Mouse (Mus musculus) kidney, embryonic 16.5 days (tissue): ENCODE data around the gene Mbtd1. TPM values are rescaled to one million over a fixed set of nuclear protein-coding genes. Genes with fewer than 3 reads are reported as not detected.

Source experiments
- ATAC-seq: fragments of 200-750 bp; cut with Nextera tagmentation; 2 replicates; pipeline ENCODE4 v1.8.0; 2017; ENCODE audit warnings: moderate TSS enrichment; ENCODE audit not compliant: low FRiP score, low TSS enrichment
- H3K27ac ChIP-seq: fragments of 300-500 bp; sonication (generic); 2 replicates; pipeline ENCODE4 v1.5.1; 2014; ENCODE audit warnings: low read length
- H3K27me3 ChIP-seq: fragments of 300-500 bp; sonication (generic); 2 replicates; pipeline ENCODE4 v1.6.1; 2014; ENCODE audit warnings: low read length, control low read depth, mixed read lengths; ENCODE audit not compliant: insufficient read depth
- H3K36me3 ChIP-seq: fragments of 300-500 bp; sonication (generic); 2 replicates; pipeline ENCODE4 v1.6.1; 2014; ENCODE audit warnings: low read length, control low read depth, mixed read lengths; ENCODE audit not compliant: insufficient read depth
- H3K4me1 ChIP-seq: fragments of 300-500 bp; sonication (generic); 2 replicates; pipeline ENCODE4 v1.6.1; 2014; ENCODE audit warnings: low read length, control low read depth, mixed read lengths; ENCODE audit not compliant: insufficient read depth
- H3K4me2 ChIP-seq: fragments of 300-500 bp; sonication (generic); replicated peaks from 2 replicates; pipeline ENCODE4 v1.6.1; 2014; ENCODE audit warnings: low read depth, low read length
- H3K4me3 ChIP-seq: fragments of 300-500 bp; sonication (generic); 2 replicates; pipeline ENCODE4 v1.5.1; 2014; ENCODE audit warnings: mild to moderate bottlenecking, low read length
- H3K9ac ChIP-seq: fragments of 300-500 bp; sonication (generic); replicated peaks from 2 replicates; pipeline ENCODE4 v1.6.1; 2014; ENCODE audit warnings: low read length
- H3K9me3 ChIP-seq: fragments of 300-500 bp; sonication (generic); 2 replicates; pipeline ENCODE4 v1.6.1; 2016; ENCODE audit warnings: low read length, control low read depth
- WGBS: fragments of 180-500 bp; shearing (Covaris S2); extraction: QIAGEN DNeasy Blood & Tissue Kit; methylation state at CpG from one replicate; pipeline ENCODE4 v1.1.7; 2014; 5-methylcytosine and 5-hydroxymethylcytosine counted together
- polyA plus RNA-seq: library from polyadenylated mRNA; unstranded; fragments of >200 nt; fragmentation: Nextera tagmentation; extraction: Ambion mirVana; gene quantifications from 2 replicates; pipeline ENCODE4 v1.2.1, GENCODE M21; 2015

Gene Mbtd1
- polyA plus RNA-seq, 1 experiment from 2014 or later = 28.0 TPM

DNA sequence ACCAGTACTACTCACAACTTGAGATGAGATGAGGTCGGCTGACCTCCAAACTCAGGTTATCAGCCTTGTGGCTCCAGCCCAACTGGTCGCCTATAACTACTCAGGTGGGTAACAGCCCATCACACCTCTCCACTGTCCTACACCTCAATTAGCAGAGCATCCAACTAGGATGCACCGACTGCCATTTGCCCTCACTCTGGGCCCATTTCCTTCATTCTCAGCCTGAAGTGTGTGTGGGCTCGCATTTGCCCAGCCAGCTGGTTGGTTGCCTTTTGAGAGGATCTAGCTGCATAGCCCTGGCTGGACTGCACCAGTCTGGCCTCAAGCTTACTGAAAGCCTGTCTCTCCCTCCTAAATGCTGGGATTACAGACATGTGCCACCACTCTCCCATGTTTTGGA, 72.1 kb downstream of the Mbtd1 start:
- no peak overlapping the region for H3K4me2 ChIP-seq
- peaks cover 56% of the 10 kb centered on the region for H3K36me3 ChIP-seq
- no peak for ATAC-seq
- no peaks in the 10 kb centered on the region for H3K9me3 ChIP-seq
- no peak overlapping the region for H3K27ac ChIP-seq
- no peaks in the 10 kb centered on the region for H3K27me3 ChIP-seq
- WGBS = 67% methylated on average over 4 of the region's 4 CpGs
- no peak overlapping the region for H3K9ac ChIP-seq
- H3K4me3 ChIP-seq = no peak overlapping the region
- peaks cover 26% of the 10 kb centered on the region for H3K4me1 ChIP-seq

DNA sequence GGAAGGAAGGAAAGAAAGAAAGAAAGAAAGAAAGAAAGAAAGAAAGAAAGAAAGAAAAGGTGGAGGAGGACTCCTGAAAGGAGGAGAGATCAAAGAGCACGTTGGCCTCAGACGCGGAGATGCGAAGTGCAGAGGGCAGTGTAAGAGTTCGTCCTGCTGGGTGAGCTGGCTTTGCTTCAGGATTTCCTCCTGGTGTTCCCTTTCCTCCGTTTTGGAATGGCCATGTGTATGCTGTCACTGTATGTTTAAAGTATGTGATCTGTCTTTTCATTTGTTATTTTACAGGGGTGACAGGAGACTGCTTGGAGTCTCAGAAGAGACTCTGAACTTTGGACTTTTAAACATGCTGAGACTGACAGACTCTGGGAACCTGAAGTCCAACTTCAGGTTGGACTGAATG, 75.8 kb downstream of the Mbtd1 start:
- H3K27me3 ChIP-seq = no peaks in the 10 kb centered on the region
- 86% methylated on average over 6 of the region's 6 CpGs for WGBS
- no peak overlapping the region for H3K9ac ChIP-seq
- H3K27ac ChIP-seq = no peak overlapping the region
- H3K4me3 ChIP-seq = no peak overlapping the region
- peaks cover 3% of the 10 kb centered on the region for H3K4me1 ChIP-seq
- no peaks in the 10 kb centered on the region for H3K9me3 ChIP-seq
- peaks cover 75% of the 10 kb centered on the region for H3K36me3 ChIP-seq
- ATAC-seq = no peak
- H3K4me2 ChIP-seq = no peak overlapping the region

DNA sequence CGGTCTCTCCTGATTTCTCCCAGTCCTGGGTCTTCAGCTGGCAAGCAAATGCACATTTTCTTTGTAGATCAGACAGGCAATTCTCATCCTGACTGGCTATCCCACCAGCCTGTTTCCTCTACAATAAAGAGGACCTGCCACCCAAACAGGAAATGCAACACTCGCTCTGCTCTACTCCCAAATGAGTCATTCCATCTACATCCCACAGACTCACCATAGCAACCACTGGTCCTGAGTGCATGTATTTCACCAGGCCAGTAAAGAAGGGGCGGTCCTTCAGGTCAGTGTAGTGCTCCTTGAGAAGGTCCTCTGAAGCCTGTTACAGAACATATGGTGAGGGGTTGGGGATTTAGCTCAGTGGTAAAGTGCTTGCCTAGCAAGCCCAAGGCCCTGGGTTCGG, 77.4 kb downstream of the Mbtd1 start:
- Histone ChIP-seq H3K9ac (no peak overlapping the region), H3K4me3 (no peak overlapping the region), H3K27ac (no peak overlapping the region), H3K4me1 (peaks cover 4% of the 10 kb centered on the region; the same call in 1 of the 2 replicates), H3K27me3 (no peaks in the 10 kb centered on the region), H3K4me2 (no peak overlapping the region), H3K9me3 (no peaks in the 10 kb centered on the region), H3K36me3 (peaks cover 70% of the 10 kb centered on the region)
- WGBS = 78% methylated on average over 4 of the region's 4 CpGs
- ATAC-seq = no peak

DNA sequence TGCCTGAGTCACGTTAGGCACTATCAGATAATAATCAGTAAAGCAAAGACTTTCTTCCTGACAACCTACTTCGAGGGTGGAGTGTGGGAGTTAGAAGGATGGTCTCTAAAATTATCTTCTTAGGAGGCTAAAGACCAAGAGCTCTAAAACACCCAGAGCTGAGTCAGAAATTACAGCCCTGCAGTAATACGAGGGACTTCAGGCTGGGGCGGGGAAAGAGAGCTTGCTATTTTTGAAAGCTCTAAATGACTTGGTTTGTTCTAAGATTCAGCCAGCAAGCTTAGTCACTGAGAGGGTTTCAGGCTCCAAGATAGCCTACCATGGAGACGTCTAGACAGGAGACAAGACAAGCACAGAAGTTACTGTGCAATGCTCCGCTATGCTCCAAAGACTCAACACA, 79.7 kb downstream of the Mbtd1 start:
- Histone ChIP-seq H3K36me3 (peaks cover 48% of the 10 kb centered on the region), H3K9me3 (no peaks in the 10 kb centered on the region), H3K4me2 (no peak overlapping the region), H3K4me3 (no peak overlapping the region), H3K27me3 (no peaks in the 10 kb centered on the region), H3K9ac (no peak overlapping the region), H3K4me1 (peaks cover 8% of the 10 kb centered on the region), H3K27ac (no peak overlapping the region)
- 90% methylated on average over 6 of the region's 6 CpGs for WGBS
- no peak for ATAC-seq

DNA sequence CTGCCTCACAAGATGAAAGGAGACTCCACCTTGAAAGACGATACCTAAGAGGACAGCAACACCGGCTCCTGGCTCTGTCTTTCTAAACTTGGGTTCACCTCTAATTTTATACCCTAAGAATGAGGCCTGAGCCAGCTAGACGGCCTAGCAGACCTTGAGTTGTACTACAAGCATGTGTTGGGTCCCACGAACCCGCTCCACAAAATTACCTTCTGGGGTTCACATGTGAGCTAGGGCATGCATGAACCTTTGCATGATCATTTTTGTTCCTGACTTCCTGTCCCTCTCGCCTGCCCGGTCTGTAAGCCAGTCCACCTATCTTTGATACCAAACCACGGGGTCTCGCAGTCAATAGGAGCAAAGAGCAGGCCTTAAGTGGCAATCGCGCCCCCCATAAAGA, 81.7 kb downstream of the Mbtd1 start:
- ATAC-seq = no peak
- Histone ChIP-seq H3K4me1 (peaks cover 8% of the 10 kb centered on the region), H3K4me3 (peak overlapping the region; percentile 68), H3K9me3 (no peaks in the 10 kb centered on the region), H3K9ac (peak overlapping the region; percentile 75), H3K4me2 (peak overlapping the region; percentile 54), H3K27me3 (no peaks in the 10 kb centered on the region), H3K27ac (peak overlapping the region; percentile 70), H3K36me3 (peaks cover 32% of the 10 kb centered on the region)
- 3% methylated on average over 11 of the region's 11 CpGs for WGBS

DNA sequence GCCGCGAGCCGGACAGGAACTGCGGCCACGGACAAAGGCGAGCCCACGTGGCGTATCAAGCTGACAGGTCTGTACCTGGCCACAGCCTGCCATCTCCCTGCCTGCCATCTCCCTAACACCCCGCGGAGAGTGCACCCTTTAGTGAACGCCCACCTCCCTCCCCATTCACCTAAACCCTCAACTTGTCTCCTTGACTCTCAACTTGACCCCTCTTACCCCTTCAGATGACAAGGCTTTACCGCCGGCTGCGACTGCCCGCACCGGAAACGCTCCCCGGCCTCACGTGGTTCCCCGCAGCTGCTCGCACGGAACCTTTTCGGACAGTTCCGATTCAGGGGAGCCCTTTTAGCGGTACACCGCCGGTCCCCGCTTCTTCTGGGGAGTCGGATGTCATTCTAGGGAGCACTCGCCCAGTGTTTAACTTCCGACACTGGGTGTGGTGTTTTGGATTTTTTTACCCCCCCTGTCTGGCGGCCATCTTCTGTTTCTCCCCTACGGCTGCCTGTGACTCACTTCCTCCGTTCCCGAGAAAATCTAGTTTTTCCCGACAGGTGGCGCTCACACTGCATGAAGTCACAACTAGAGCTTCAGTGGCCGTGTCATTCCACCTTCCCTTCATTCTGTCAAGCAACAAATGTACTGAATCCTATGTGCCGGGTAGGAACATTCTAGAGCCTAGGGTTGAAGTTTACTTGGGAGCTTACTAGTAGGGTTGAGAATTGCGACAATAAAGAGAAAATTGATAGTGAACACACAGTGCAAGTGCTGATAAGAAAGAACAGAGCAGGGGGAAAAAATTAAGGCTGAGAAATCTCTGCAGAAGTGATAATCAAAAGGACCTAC, 82.6 kb downstream of the Mbtd1 start, which contains the start of the genes Gm20390 and Nme1:
TSS of gene Gm20390 (minus strand) at position 289 of the 843 bp plus-strand sequence.
TSS of gene Nme1 (minus strand) at position 517 of the 843 bp plus-strand sequence.
- H3K4me1 ChIP-seq = peaks cover 8% of the 10 kb centered on the region
- peak within 1 kb of the TSS; percentile 70 for H3K27ac ChIP-seq
- ATAC-seq = peak; percentile 98
- H3K4me3 ChIP-seq = peak within 1 kb of the TSS; percentile 68
- H3K27me3 ChIP-seq = no peaks in the 10 kb centered on the region
- peak within 1 kb of the TSS; percentile 75 for H3K9ac ChIP-seq
- no peaks in the 10 kb centered on the region for H3K9me3 ChIP-seq
- H3K36me3 ChIP-seq = peaks cover 25% of the 10 kb centered on the region
- under 1% methylated on average over 40 of the region's 40 CpGs for WGBS
- peak within 1 kb of the TSS; percentile 54 for H3K4me2 ChIP-seq

DNA sequence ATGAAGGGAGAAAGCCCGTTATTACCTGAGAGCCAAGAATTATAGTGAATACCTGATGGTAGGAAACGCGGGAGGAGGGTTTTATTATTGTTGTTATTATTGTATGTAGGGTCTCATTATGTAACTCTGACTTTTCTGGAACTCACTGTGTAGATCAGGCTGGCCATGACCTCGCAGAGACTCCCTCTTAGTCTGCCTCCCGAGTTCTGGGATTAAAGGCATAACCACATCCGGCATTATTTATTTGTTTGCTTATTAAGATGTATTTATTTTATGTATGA, 83.1 kb downstream of the Mbtd1 start:
- peaks cover 20% of the 10 kb centered on the region for H3K36me3 ChIP-seq
- H3K27me3 ChIP-seq = no peaks in the 10 kb centered on the region
- peak overlapping the region; percentile 52; the same call in 1 of the 2 replicates for H3K9ac ChIP-seq
- 51% methylated on average over 6 of the region's 6 CpGs for whole genome bisulfite sequencing
- no peak for ATAC-seq
- H3K27ac ChIP-seq = peak overlapping the region; percentile 47; the same call in 1 of the 2 replicates
- H3K9me3 ChIP-seq = no peaks in the 10 kb centered on the region
- peak overlapping the region; percentile 53 for H3K4me2 ChIP-seq
- peaks cover 8% of the 10 kb centered on the region for H3K4me1 ChIP-seq
- peak overlapping the region; percentile 68 for H3K4me3 ChIP-seq

DNA sequence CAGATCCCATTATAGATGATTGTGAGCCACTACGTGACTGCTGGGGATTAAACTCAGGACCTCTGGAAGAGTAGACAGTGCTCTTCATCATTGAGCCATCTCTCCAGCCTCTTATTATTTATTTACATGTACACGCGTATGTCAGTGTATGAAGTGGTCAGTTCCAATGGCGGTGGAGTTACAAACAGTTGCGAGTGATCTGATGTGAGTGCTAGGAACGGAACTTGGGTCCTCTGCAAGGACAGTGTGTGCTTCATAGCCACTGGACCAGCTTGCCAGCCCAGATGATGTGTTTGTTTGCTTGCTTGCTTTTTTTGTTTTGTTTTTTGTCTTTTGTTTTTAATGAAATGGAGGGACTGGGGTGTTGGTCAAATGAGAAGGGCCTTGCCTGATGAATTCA, 83.5 kb downstream of the Mbtd1 start:
- Histone ChIP-seq H3K4me1 (peaks cover 8% of the 10 kb centered on the region), H3K27me3 (no peaks in the 10 kb centered on the region), H3K4me3 (no peak overlapping the region), H3K4me2 (no peak overlapping the region; the same call in 1 of the 2 replicates), H3K9ac (no peak overlapping the region), H3K27ac (no peak overlapping the region), H3K36me3 (peaks cover 16% of the 10 kb centered on the region), H3K9me3 (no peaks in the 10 kb centered on the region)
- no peak for ATAC-seq
- WGBS = 98% methylated on average over 6 of the region's 6 CpGs

DNA sequence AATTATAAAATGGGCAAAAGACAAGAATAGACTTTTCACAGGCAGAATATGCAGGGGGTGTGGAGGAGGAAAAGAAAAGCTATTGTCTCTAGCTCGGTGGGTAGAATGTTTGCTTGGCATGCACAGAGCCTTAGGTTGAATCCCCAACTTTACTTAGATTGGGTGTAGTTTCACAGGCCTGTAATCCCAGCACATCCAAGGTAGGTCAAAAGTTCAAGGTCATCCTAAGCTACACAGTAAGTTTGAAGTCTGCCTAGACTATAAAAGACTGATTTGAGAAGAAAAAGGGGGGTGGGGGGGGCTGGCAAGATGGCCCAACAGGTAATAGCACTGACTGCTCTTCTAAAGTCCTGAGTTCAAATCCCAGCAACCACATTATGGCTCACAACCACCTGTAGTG, 84.1 kb downstream of the Mbtd1 start:
- H3K9ac ChIP-seq = no peak overlapping the region
- WGBS = 71% methylated on average over 1 of the region's 1 CpGs
- H3K4me1 ChIP-seq = peaks cover 8% of the 10 kb centered on the region
- no peak overlapping the region for H3K27ac ChIP-seq
- no peak overlapping the region for H3K4me3 ChIP-seq
- H3K4me2 ChIP-seq = no peak overlapping the region
- H3K27me3 ChIP-seq = no peaks in the 10 kb centered on the region
- no peak for ATAC-seq
- no peaks in the 10 kb centered on the region for H3K9me3 ChIP-seq
- peaks cover 10% of the 10 kb centered on the region for H3K36me3 ChIP-seq

DNA sequence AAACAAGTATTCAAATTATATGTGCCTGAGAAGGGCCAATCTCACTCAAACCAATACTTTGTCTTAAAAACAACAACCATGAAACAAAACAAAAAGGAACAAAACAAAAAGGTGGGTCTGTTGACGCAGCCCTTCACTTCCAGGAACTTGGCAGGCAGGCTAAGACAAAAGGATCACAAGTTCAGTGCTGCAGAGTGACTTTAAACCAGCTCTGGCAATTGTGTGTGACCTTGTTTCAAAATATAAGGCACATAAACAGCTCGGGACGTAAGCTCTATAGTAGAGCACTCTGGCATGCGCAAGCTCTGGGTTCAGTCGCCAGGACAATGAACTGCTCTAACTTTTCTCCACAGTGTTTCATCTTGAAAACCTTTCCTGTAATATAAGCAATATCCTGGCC, 87.3 kb downstream of the Mbtd1 start:
- Histone ChIP-seq H3K9ac (no peak overlapping the region), H3K36me3 (no peaks in the 10 kb centered on the region), H3K4me3 (no peak overlapping the region), H3K27me3 (no peaks in the 10 kb centered on the region), H3K4me2 (no peak overlapping the region), H3K9me3 (no peaks in the 10 kb centered on the region), H3K27ac (no peak overlapping the region), H3K4me1 (peaks cover 4% of the 10 kb centered on the region; the same call in 1 of the 2 replicates)
- WGBS = 90% methylated on average over 5 of the region's 5 CpGs
- no peak for ATAC-seq
